Mouse (Mus musculus) liver, adult 2 months (tissue): ENCODE data around the gene Ephb2. TPM values are rescaled to one million over a fixed set of nuclear protein-coding genes. Genes with fewer than 3 reads are reported as not detected.

ENCODE experiments used
- DNase-seq: peaks from one replicate; pipeline ENCODE4 v3.0.0-alpha.2; 2011; ENCODE audit warnings: low read depth, low spot score; ENCODE audit errors: extremely low read depth
- H3K27ac ChIP-seq: fragments of 200-500 bp; replicated peaks from 2 replicates; pipeline ENCODE4 v1.5.1; 2012; ENCODE audit warnings: low read depth, mild to moderate bottlenecking, control low read depth, inconsistent platforms, low read length; ENCODE audit not compliant: insufficient read depth
- H3K27me3 ChIP-seq: fragments of 200-500 bp; 2 replicates; pipeline ENCODE4 v1.6.1; 2012; ENCODE audit warnings: mild to moderate bottlenecking, moderate library complexity, low read length, inconsistent platforms; ENCODE audit not compliant: control insufficient read depth, insufficient read depth
- H3K36me3 ChIP-seq: fragments of 200-500 bp; 2 replicates; pipeline ENCODE4 v1.6.1; 2012; ENCODE audit warnings: low read length, inconsistent platforms; ENCODE audit not compliant: control insufficient read depth, insufficient read depth
- H3K4me1 ChIP-seq: fragments of 200-500 bp; 2 replicates; pipeline ENCODE4 v1.6.1; 2011; ENCODE audit warnings: low read length; ENCODE audit not compliant: control insufficient read depth, insufficient read depth
- H3K4me3 ChIP-seq: fragments of 200-500 bp; 2 replicates; pipeline ENCODE4 v1.5.1; 2011; ENCODE audit warnings: low read depth, mild to moderate bottlenecking, control low read depth, low read length, moderate library complexity; ENCODE audit not compliant: insufficient read depth
- H3K79me2 ChIP-seq: fragments of 200-500 bp; 2 replicates; pipeline ENCODE4 v1.6.1; 2012; ENCODE audit warnings: inconsistent platforms, mild to moderate bottlenecking, low read length, moderate library complexity; ENCODE audit not compliant: control insufficient read depth, insufficient read depth
- H3K9ac ChIP-seq: fragments of 200-500 bp; 2 replicates; pipeline ENCODE4 v1.6.1; 2012; ENCODE audit warnings: low read depth, mild to moderate bottlenecking, control low read depth, inconsistent platforms, low read length
- CTCF ChIP-seq: fragments of 200-500 bp; IDR thresholded peaks from 2 replicates; pipeline ENCODE4 v1.5.1; 2011; ENCODE audit warnings: low read depth, low read length, control low read depth
- POLR2A ChIP-seq: fragments of 200-500 bp; IDR thresholded peaks from 2 replicates; pipeline ENCODE4 v1.6.1; 2011; ENCODE audit warnings: low read length, control low read depth; ENCODE audit not compliant: insufficient read depth; ENCODE audit errors: extremely low read depth
- WGBS: fragments of 180-500 bp; shearing (Covaris S2); methylation state at CpG from one replicate; pipeline ENCODE4 v1.1.7; 2018; 5-methylcytosine and 5-hydroxymethylcytosine counted together
- polyA plus RNA-seq: library from polyadenylated mRNA; depleted of rRNA; stranded (reverse); fragments of >200 nt; gene quantifications from 2 replicates; pipeline ENCODE4 v1.2.3, GENCODE M21; 2012
- total RNA-seq: library from RNA; depleted of rRNA; stranded (reverse); fragments of >200 nt; gene quantifications from 2 replicates; pipeline ENCODE4 v1.2.3, GENCODE M21; 2014

Ephb2 gene
- total and polyA plus RNA-seq, 2 experiments, result 0.18 to 0.37 TPM

GRCm38 (mm10) chr4:136772318-136772717 is 63.5 kb downstream of the Ephb2 start:
- 92% methylated on average over 5 of the region's 5 CpGs for WGBS

GRCm38 (mm10) chr4:136770718-136771117 is 65.1 kb downstream of the Ephb2 start:
- Histone ChIP-seq H3K27me3 (no peaks in the 10 kb centered on the region), H3K27ac (no peak overlapping the region), H3K4me1 (no peaks in the 10 kb centered on the region), H3K36me3 (no peaks in the 10 kb centered on the region), H3K79me2 (no peaks in the 10 kb centered on the region), H3K9ac (no peak overlapping the region), H3K4me3 (no peak overlapping the region)
- 85% methylated on average over 17 of the region's 17 CpGs for WGBS
- TF ChIP-seq POLR2A (no peak), CTCF (no peak)
- no peak for DNase-seq

More at GRCm38 (mm10) chr4:136772318-136772717, 63.5 kb downstream of the Ephb2 start:
- H3K9ac ChIP-seq, result no peak overlapping the region
- H3K27ac ChIP-seq, result no peak overlapping the region
- H3K79me2 ChIP-seq, result no peaks in the 10 kb centered on the region
- H3K27me3 ChIP-seq, result no peaks in the 10 kb centered on the region
- DNase-seq, result no peak
- no peaks in the 10 kb centered on the region for H3K36me3 ChIP-seq
- H3K4me1 ChIP-seq, result no peaks in the 10 kb centered on the region
- no peak overlapping the region for H3K4me3 ChIP-seq
- TF ChIP-seq CTCF (no peak), POLR2A (no peak)

GRCm38 (mm10) chr4:136768499-136768898 is 67.3 kb downstream of the Ephb2 start:
- 97% methylated on average over 3 of the region's 3 CpGs for WGBS
- no peak overlapping the region for H3K9ac ChIP-seq
- no peak overlapping the region for H3K4me3 ChIP-seq
- no peak overlapping the region for H3K27ac ChIP-seq
- TF ChIP-seq CTCF, result no peak
- no peak for TF ChIP-seq POLR2A
- no peaks in the 10 kb centered on the region for H3K4me1 ChIP-seq
- H3K36me3 ChIP-seq, result no peaks in the 10 kb centered on the region
- H3K79me2 ChIP-seq, result no peaks in the 10 kb centered on the region
- H3K27me3 ChIP-seq, result no peaks in the 10 kb centered on the region
- no peak for DNase-seq

- Histone ChIP-seq H3K4me3 (no peak overlapping the region), H3K79me2 (no peaks in the 10 kb centered on the region), H3K36me3 (no peaks in the 10 kb centered on the region), H3K4me1 (no peaks in the 10 kb centered on the region), H3K27me3 (no peaks in the 10 kb centered on the region), H3K27ac (no peak overlapping the region), H3K9ac (no peak overlapping the region)
- WGBS, result 69% methylated on average over 7 of the region's 7 CpGs
- DNase-seq, result no peak
- no peak for TF ChIP-seq CTCF
- TF ChIP-seq POLR2A, result no peak
Observed at GRCm38 (mm10) chr4:136765080-136765479, 70.7 kb downstream of the Ephb2 start.

- Histone ChIP-seq H3K4me1 (no peaks in the 10 kb centered on the region), H3K27ac (no peak overlapping the region), H3K9ac (no peak overlapping the region), H3K4me3 (no peak overlapping the region), H3K79me2 (no peaks in the 10 kb centered on the region), H3K36me3 (no peaks in the 10 kb centered on the region), H3K27me3 (no peaks in the 10 kb centered on the region)
- DNase-seq, result no peak
- TF ChIP-seq CTCF (no peak), POLR2A (no peak)
- WGBS, result 59% methylated on average over 5 of the region's 5 CpGs
Observed at GRCm38 (mm10) chr4:136763349-136763748, 72.4 kb downstream of the Ephb2 start.

- no peaks in the 10 kb centered on the region for H3K27me3 ChIP-seq
- no peaks in the 10 kb centered on the region for H3K4me1 ChIP-seq
- H3K79me2 ChIP-seq, result no peaks in the 10 kb centered on the region
- 77% methylated on average over 18 of the region's 18 CpGs for WGBS
- no peak overlapping the region for H3K27ac ChIP-seq
- TF ChIP-seq POLR2A (no peak), CTCF (no peak)
- no peak overlapping the region for H3K9ac ChIP-seq
- no peak for DNase-seq
- no peak overlapping the region for H3K4me3 ChIP-seq
- H3K36me3 ChIP-seq, result no peaks in the 10 kb centered on the region
Observed at GRCm38 (mm10) chr4:136761713-136762380, 73.9 kb downstream of the Ephb2 start.
